Mouse (Mus musculus): Measurements from ENCODE around the gene Rasgef1c.

Gene Rasgef1c

GRCm38 (mm10) chr11:49927169-49927568 is 25.5 kb downstream of the Rasgef1c start:
- no peak for DNase-seq

GRCm38 (mm10) chr11:49927670-49928069 is 26.0 kb downstream of the Rasgef1c start:
- DNase-seq, result no peak

- DNase-seq, result no peak
These were observed 29.5 kb downstream of the Rasgef1c start for GRCm38 (mm10) chr11:49931037-49931625.

- no peak for DNase-seq
These were observed 30.2 kb downstream of the Rasgef1c start for GRCm38 (mm10) chr11:49931853-49932252.

- DNase-seq, result no peak
These were observed 32.2 kb downstream of the Rasgef1c start for GRCm38 (mm10) chr11:49933811-49934210.

GRCm38 (mm10) chr11:49934322-49934721 is 32.7 kb downstream of the Rasgef1c start:
- no peak for DNase-seq

GRCm38 (mm10) chr11:49936458-49936857 is 34.8 kb downstream of the Rasgef1c start:
- DNase-seq, result no peak

GRCm38 (mm10) chr11:49937779-49938178 is 36.1 kb downstream of the Rasgef1c start:
- no peak for DNase-seq

- no peak for DNase-seq
These were observed 36.9 kb downstream of the Rasgef1c start for GRCm38 (mm10) chr11:49938258-49939164.

- DNase-seq, result no peak
These were observed 41.2 kb downstream of the Rasgef1c start for GRCm38 (mm10) chr11:49942841-49943240.

GRCm38 (mm10) chr11:49943901-49944300 is 42.3 kb downstream of the Rasgef1c start:
- DNase-seq, result no peak

- DNase-seq, result no peak
These were observed 44.1 kb downstream of the Rasgef1c start for GRCm38 (mm10) chr11:49945726-49946125.

- no peak for DNase-seq
These were observed 48.2 kb downstream of the Rasgef1c start for GRCm38 (mm10) chr11:49949839-49950238.

- DNase-seq, result no peak
These were observed 52.0 kb downstream of the Rasgef1c start for GRCm38 (mm10) chr11:49953616-49954015.

GRCm38 (mm10) chr11:49955577-49956261 is 54.1 kb downstream of the Rasgef1c start:
- peak in 1 of 2 experiments; percentile 61 for DNase-seq

- no peak for DNase-seq
These were observed 56.4 kb downstream of the Rasgef1c start for GRCm38 (mm10) chr11:49958017-49958416.

- peak in 1 of 2 experiments; percentile 66 for DNase-seq
These were observed 59.6 kb downstream of the Rasgef1c start for GRCm38 (mm10) chr11:49961098-49961740.

GRCm38 (mm10) chr11:49965320-49965719 is 63.7 kb downstream of the Rasgef1c start:
- no peak for DNase-seq

GRCm38 (mm10) chr11:49969692-49970091 is 68.1 kb downstream of the Rasgef1c start:
- DNase-seq, result no peak

- no peak for DNase-seq
These were observed 72.2 kb downstream of the Rasgef1c start for GRCm38 (mm10) chr11:49973657-49974340.

- DNase-seq, result no peak
These were observed 73.0 kb downstream of the Rasgef1c start for GRCm38 (mm10) chr11:49974675-49975074.

- no peak for DNase-seq
These were observed 76.4 kb downstream of the Rasgef1c start for GRCm38 (mm10) chr11:49977963-49978568.

Data from spleen, adult 18-20 months (tissue).